Mouse (Mus musculus): ENCODE results near the gene Cyb5d1.

- TF ChIP-seq CTCF (IDR thresholded peaks at IDR 0.05; ENCODE audit: control insufficient read depth, insufficient read depth, low read length) (no peak), POLR2A (IDR thresholded peaks at IDR 0.05; ENCODE audit: borderline replicate concordance, control insufficient read depth, low read depth, low read length) (no peak; the same call in 1 of the 2 replicates)
Observed at GRCm38 (mm10) chr11:69415668-69416451, 20.4 kb upstream of the Cyb5d1 start.

Measured in bone marrow, adult 2 months (tissue).